Mouse (Mus musculus) gastrocnemius, adult 18-20 months (tissue): ENCODE results near the gene Slc22a3. TPM values are rescaled to one million over a fixed set of nuclear protein-coding genes. Genes with fewer than 3 reads are reported as not detected.

ENCODE experiments used
- DNase-seq: peaks from one replicate; pipeline ENCODE4 v3.0.0; 2021; ENCODE audit warnings: low spot score
- long read RNA-seq, 2 experiments: library from polyadenylated mRNA; stranded (forward); transcript quantifications; one replicate each; pipeline ENCODE4 v2.0.0; 2021
- total RNA-seq, 2 experiments: library from RNA; stranded (reverse); gene quantifications; 2 replicates each; pipeline ENCODE4 v1.2.3; 2021

Gene Slc22a3
- total RNA-seq, result 1 to 10 TPM; 1.1 to 1.3 TPM
- long read RNA-seq, experiment 1, transcript Slc22a3-201 (11 exons, 3,504 nt), result major isoform, 5 of 6 reads
- long read RNA-seq, experiment 1, partial matches to known transcripts, result 1 of 6 reads
- long read RNA-seq, experiment 1, other reads (novel, unspliced or antisense), result 0 of 6 reads
- long read RNA-seq, experiment 2, partial matches to known transcripts, result 0 of 3 reads
- long read RNA-seq, experiment 2, other reads (novel, unspliced or antisense), result 2 of 3 reads

GRCm38 (mm10) chr17:12507654-12508204 lies at the start of gene Slc22a3:
TSS of gene Slc22a3 (minus strand) at chr17:12507704.
- DNase-seq, result no peak

DNA sequence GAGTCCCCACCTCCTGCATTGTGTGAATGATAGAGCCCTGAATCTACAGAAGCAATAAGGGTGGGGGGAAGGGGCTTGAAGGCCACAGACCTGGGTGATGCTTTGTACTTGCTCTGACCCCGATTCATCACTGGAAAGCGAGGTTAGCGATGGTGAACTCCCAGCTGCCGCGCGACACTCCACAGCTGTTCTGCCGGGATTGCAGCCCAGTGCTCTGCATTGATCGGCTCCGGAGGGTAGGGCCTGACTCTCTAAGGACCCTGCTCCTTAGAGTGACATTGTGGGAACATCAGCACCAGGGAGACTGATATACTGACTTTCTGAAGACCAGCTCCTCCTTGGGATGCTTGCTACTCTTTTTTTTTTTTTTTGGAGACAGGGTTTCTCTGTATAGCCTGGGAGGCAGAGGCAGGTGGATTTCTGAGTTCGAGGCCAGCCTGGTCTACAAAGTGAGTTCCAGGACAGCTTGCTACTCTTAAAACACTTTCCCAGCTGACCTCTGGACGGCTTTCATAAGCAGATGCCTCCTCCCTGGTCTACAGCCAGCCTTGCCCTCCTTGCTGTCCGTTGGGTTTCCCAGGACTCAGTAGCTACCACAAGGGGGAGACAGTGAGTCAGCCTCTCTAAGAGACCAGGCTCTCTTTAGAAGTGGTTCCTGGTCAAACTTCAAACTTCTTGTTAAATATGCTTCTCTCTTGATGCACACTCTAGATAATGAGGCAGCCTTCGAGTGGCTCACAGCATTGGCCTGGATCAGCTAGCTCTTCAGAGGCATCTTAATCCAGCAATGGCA lies 27.0 kb upstream of the Slc22a3 start:
- peak; percentile 79 for DNase-seq

DNA sequence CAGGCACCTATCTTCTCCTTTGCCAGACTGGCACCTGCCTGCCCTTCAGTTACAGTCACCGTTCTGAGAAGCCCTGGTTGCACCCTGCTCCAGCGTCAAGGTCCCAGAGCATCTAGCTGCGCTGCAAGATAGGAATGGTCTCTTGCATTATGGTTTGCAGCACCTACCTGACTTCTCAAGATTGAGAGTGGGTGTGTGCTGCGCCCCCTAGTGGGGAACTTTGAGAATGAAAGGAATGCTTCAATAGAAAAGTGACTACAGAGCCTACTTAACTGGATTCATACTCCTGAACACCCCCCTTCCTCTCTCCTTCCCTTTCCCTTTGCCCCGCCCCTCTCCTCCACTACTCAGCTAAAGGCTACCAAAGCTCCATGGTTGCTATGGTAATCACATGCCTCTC lies 24.6 kb upstream of the Slc22a3 start:
- peak; percentile 57 for DNase-seq

- no peak for DNase-seq
Observed at GRCm38 (mm10) chr17:12530081-12530480, 22.6 kb upstream of the Slc22a3 start.

GRCm38 (mm10) chr17:12529384-12529985 lies 22.0 kb upstream of the Slc22a3 start:
- DNase-seq, result no peak

DNA sequence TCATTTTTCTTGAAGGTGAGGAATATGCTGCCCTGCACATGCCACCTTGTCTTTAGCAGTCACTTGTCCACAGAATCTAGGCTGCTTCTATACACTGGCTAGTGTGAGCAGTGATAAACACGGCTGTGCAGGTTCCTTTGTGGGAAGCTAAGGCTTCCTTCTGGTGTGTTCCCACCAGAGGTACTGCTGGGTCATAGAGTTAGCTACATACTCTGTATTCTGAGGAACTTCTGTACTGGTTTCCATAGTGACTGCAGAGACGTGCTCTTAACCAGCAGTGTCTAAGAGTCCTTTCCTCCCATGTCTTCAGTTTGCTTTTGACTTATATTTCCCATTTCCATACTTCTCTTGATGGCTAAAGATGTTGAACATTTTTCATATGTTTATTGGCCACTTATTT lies 11.6 kb upstream of the Slc22a3 start:
- DNase-seq, result no peak

GRCm38 (mm10) chr17:12518194-12518593 lies 10.7 kb upstream of the Slc22a3 start:
- no peak for DNase-seq

DNA sequence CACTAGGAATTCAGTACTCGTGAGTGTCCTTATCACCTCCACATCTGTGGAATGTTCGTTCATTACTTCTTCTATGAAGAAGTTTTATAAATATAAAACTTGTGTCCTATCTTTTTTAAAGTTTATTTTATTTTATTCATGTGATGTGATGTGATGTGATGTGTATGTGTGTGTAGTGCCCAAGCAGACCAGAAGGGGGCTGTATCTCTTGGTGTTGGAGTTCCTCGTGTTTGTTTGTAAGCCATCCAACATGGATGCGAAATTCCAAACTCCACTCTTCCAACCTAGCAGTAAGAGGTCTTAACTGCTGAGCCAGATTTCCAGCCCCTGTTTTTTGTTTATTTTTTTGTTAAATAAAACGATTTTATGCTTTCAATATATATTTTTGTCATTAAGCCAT lies 6.5 kb upstream of the Slc22a3 start:
- no peak for DNase-seq

- no peak for DNase-seq
Observed at GRCm38 (mm10) chr17:12513107-12513923, 5.8 kb upstream of the Slc22a3 start.

DNA sequence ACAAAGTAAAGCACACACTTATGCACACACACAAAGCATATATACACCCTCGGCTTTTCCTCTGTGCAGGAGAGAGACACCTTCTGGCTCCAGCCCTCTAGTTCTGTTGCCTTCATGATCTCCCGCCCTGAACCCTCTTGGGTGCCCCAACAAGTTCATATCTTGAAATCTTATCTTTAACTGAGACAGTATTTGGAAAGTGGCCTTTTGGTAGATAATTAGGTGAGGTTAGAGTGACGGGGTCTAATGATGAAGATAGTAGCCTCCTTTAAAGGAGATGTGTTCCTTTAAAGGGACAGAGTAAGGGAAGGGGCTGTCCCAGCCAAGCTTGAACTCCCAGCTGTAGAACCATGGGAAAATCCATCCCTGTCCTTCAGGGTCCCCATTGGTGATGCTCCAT lies 3.7 kb upstream of the Slc22a3 start:
- no peak for DNase-seq

DNA sequence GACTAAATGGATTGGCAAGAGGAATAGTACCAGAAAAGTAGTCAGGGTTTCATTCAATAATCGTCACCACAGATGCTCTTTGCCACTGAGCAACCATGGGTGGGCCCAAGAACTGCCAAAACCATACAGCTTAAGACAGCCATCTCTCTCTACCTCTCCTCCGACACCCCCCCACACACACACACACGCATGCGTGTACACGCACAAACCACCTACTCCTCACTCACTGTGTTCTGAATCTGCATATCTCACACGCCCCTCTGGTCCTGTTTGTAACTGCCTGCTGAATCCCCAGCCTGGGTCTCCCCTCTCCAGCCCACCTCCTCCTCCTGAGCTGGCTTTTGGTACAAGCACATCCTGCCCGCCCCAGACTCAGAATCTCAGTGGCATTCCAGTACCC lies 872 bp upstream of the Slc22a3 start:
- no peak for DNase-seq

GRCm38 (mm10) chr17:12506903-12507563 lies 471 bp downstream of the Slc22a3 start:
- peak; percentile 49 for DNase-seq

DNA sequence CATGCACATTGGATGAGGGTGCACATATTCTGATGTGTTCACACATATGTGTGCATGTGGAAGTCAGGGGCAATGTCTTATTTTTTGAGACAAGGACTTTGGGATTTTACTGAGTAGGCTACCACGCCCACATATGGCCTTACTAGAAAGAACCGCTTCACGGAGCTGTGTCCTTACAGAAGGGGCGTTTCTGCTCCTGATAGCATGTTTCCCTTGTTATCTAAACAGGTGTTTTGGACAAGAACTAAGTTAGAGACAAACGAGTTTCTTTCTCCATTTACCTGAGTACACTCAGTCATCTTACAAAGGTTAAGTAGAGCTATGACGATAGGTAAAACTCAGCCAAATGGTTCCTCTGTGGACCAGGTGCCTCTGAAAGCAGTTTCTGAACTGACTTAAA lies 1.8 kb downstream of the Slc22a3 start:
- DNase-seq, result no peak

DNA sequence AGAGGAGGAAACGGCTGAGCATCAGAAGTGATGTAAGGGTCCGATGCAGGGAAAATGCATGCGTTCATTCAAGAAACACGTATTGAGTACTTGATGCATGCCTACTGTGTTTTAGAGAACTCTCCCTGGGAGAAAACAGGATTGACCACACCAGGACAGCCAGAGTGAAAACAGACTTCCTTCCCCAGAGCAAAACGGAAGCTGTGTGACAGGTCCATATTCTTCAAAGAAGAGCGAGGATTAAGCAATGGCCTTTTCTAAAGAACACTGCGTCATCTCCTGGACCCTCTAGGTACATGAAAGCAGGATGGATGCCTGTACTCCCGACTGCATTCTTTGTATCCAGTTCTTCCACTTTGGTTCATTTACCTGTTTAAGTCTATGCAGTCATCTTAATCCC lies 8.1 kb downstream of the Slc22a3 start:
- no peak for DNase-seq

DNA sequence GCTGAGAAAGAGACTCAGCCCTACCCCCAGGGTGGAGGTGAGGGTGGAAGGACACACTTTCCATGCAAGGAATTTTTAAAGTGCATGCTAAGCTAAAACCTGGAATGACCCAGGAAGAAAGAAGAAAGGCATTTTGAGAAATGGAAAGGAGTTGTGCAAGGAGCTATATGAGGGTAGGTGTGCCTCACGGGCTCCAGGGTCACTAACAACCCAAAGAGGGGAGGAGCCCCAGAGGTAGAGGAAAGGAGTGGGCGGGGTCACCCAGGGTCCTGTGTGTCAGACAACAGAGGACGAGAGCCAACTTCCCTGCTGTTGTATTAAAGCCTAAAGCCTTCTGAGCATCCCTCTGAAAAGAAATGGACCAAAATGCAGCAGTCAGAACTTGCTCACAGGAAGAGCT lies 11.9 kb downstream of the Slc22a3 start:
- DNase-seq, result no peak

DNA sequence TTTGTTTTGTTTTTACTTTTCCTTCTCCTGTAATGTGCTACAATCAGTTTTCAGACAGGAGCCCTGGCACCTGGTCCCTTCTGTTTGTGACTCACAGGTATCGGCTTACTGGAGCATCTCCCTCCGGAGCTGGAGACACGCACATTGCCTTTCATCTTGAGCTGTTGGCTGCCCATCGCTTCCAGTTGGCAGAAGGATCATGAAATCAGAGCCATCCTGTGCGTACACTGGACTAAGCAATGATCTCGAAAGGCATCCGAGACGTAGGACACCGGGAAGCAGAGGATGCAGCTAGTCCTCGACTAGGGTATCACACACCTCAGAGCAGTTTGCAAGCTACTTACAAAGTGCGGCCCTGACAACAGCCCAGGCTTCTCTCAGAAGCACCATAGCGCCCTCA lies 15.9 kb downstream of the Slc22a3 start:
- peak; percentile 54 for DNase-seq

GRCm38 (mm10) chr17:12489888-12490287 lies 17.6 kb downstream of the Slc22a3 start:
- DNase-seq, result no peak

- DNase-seq, result no peak
Observed at GRCm38 (mm10) chr17:12485657-12486056, 21.8 kb downstream of the Slc22a3 start.

- DNase-seq, result no peak
Observed at GRCm38 (mm10) chr17:12479416-12479815, 28.1 kb downstream of the Slc22a3 start.

- DNase-seq, result no peak
Observed at GRCm38 (mm10) chr17:12474509-12475083, 32.9 kb downstream of the Slc22a3 start.

DNA sequence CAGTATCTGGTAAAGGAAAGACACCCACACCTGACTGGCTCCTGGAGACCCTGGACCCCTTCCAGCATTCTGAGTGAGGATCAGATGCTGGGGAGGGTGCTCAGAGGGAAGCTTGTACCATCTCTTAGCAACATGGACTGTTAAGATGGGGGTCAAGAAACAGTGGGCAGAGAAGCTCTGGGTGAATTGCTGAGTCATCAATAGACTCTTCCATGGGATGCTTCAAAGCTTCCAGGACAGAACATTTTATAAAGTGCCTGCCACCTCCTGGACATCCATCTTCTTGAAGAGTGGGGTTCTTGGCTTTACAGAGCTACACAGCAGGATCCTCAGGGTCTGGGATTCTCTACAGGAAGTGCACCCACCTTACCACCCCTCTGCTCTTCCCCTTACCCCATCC lies 35.0 kb downstream of the Slc22a3 start:
- no peak for DNase-seq
